Mouse (Mus musculus) lung, embryonic 16.5 days (tissue): ENCODE measurements around the gene Rsph3b. TPM values are rescaled to one million over a fixed set of nuclear protein-coding genes. Genes with fewer than 3 reads are reported as not detected.
A peak's percentile ranks its signal among the peaks of the same experiment; 100 is the strongest.
"Not testable (repeated sequence)": the region's sequence is repeated elsewhere in the genome, so short reads cannot be mapped to it uniquely, and the experiment has no call there.

Source experiments
- ATAC-seq: fragments of 200-750 bp; cut with Nextera tagmentation; 2 replicates; pipeline ENCODE4 v1.8.0; 2017; ENCODE audit warnings: low read depth, mild to moderate bottlenecking, moderate library complexity
- H3K27ac ChIP-seq: fragments of 300-500 bp; sonication (generic); 2 replicates; pipeline ENCODE4 v1.5.1; 2014; ENCODE audit warnings: mild to moderate bottlenecking, control low read depth, low read length
- H3K27me3 ChIP-seq: fragments of 300-500 bp; sonication (generic); 2 replicates; pipeline ENCODE4 v1.6.1; 2014; ENCODE audit warnings: low read depth, low read length, mixed read lengths; ENCODE audit not compliant: control insufficient read depth, insufficient read depth
- H3K36me3 ChIP-seq: fragments of 300-500 bp; sonication (generic); 2 replicates; pipeline ENCODE4 v1.6.1; 2014; ENCODE audit warnings: low read length; ENCODE audit not compliant: control insufficient read depth, insufficient read depth
- H3K4me1 ChIP-seq: fragments of 300-500 bp; sonication (generic); replicated peaks from 2 replicates; pipeline ENCODE4 v1.6.1; 2014; ENCODE audit warnings: low read length, mixed read lengths; ENCODE audit not compliant: control insufficient read depth, insufficient read depth
- H3K4me2 ChIP-seq: fragments of 300-500 bp; sonication (generic); 2 replicates; pipeline ENCODE4 v1.6.1; 2014; ENCODE audit warnings: low read depth, low read length, control low read depth
- H3K4me3 ChIP-seq: fragments of 300-500 bp; sonication (generic); 2 replicates; pipeline ENCODE4 v1.5.1; 2014; ENCODE audit warnings: mild to moderate bottlenecking, low read length, control low read depth
- H3K9ac ChIP-seq: fragments of 300-500 bp; sonication (generic); 2 replicates; pipeline ENCODE4 v1.6.1; 2014; ENCODE audit warnings: low read length, control low read depth
- H3K9me3 ChIP-seq: fragments of 300-500 bp; sonication (generic); 2 replicates; pipeline ENCODE4 v1.6.1; 2016; ENCODE audit warnings: low read length; ENCODE audit not compliant: control insufficient read depth
- WGBS: fragments of 180-500 bp; shearing (Covaris S2); extraction: QIAGEN DNeasy Blood & Tissue Kit; methylation state at CpG from one replicate; pipeline ENCODE4 v1.1.7; 2014; 5-methylcytosine and 5-hydroxymethylcytosine counted together
- polyA plus RNA-seq: library from polyadenylated mRNA; unstranded; fragments of >200 nt; fragmentation: Nextera tagmentation; extraction: Ambion mirVana; gene quantifications from 2 replicates; pipeline ENCODE4 v1.2.1, GENCODE M21; 2015

Rsph3b gene
- polyA plus RNA-seq, 1 experiment from 2014 or later = 48.9 TPM

- not testable (repeated sequence) for H3K9me3 ChIP-seq, H3K36me3 ChIP-seq, H3K4me2 ChIP-seq, H3K27me3 ChIP-seq, H3K27ac ChIP-seq, ATAC-seq, H3K4me3 ChIP-seq, H3K4me1 ChIP-seq, H3K9ac ChIP-seq
- WGBS = 100% methylated on average over 1 of the region's 4 CpGs
These were observed 33.2 kb downstream of the Rsph3b start for GRCm38 (mm10) chr17:6915282-6915681.

- H3K27me3 ChIP-seq, ATAC-seq, H3K4me1 ChIP-seq, H3K9ac ChIP-seq, H3K4me3 ChIP-seq, H3K36me3 ChIP-seq, H3K27ac ChIP-seq, H3K9me3 ChIP-seq, H3K4me2 ChIP-seq: not testable (repeated sequence)
- WGBS = 50% methylated on average over 1 of the region's 6 CpGs
These were observed 34.4 kb downstream of the Rsph3b start for GRCm38 (mm10) chr17:6914066-6914465.

GRCm38 (mm10) chr17:6900361-6900760, 48.1 kb downstream of the Rsph3b start:
- not testable (repeated sequence) for H3K4me2 ChIP-seq, H3K9ac ChIP-seq, H3K27me3 ChIP-seq, H3K27ac ChIP-seq, ATAC-seq, H3K36me3 ChIP-seq, H3K4me1 ChIP-seq, H3K9me3 ChIP-seq, H3K4me3 ChIP-seq
- 59% methylated on average over 1 of the region's 2 CpGs for WGBS

DNA sequence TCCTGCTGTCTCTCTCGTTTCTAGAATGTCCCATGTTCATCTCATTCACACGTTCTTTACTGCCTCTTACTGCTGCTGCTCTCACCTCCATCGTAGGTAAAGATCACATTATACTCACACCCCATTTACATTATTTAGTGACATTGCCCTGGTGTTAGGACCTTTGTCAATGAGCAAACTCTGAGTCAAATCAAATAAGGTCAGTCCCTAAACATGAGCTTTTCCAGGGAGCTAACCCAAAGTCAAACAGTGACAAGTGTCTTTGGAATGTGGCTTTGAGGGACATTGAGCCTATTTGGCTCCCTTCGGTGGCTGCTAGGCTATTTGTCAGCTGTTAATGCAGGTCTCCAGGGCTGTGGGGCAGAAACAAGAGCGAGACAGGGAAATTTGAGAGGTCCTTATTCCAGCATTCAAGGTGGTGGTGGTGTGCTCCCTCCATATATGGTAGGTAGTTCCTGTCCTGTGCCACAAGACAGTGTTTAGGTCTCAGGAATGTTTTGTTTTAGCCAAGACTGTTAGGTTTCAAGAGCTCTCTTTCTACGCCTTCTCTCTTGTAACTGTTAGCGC, 50.4 kb downstream of the Rsph3b start:
- not testable (repeated sequence) for H3K4me2 ChIP-seq, H3K4me1 ChIP-seq, H3K4me3 ChIP-seq, H3K27me3 ChIP-seq, H3K9me3 ChIP-seq, H3K9ac ChIP-seq, H3K27ac ChIP-seq, H3K36me3 ChIP-seq
- ATAC-seq = peak; percentile 86
- 34% methylated on average over 7 of the region's 7 CpGs for WGBS

GRCm38 (mm10) chr17:6896756-6897155, 51.7 kb downstream of the Rsph3b start:
- 65% methylated on average over 4 of the region's 4 CpGs for WGBS
- no peak for ATAC-seq

GRCm38 (mm10) chr17:6893332-6893731, 55.1 kb downstream of the Rsph3b start:
- H3K27me3 ChIP-seq = no peaks in the 10 kb centered on the region
- no peak overlapping the region for H3K4me3 ChIP-seq
- no peaks in the 10 kb centered on the region for H3K9me3 ChIP-seq
- H3K27ac ChIP-seq = no peak overlapping the region
- no peak for ATAC-seq
- H3K4me2 ChIP-seq = no peak overlapping the region
- H3K36me3 ChIP-seq = no peaks in the 10 kb centered on the region
- H3K9ac ChIP-seq = no peak overlapping the region
- no peaks in the 10 kb centered on the region for H3K4me1 ChIP-seq
- WGBS = 81% methylated on average over 10 of the region's 10 CpGs

More at GRCm38 (mm10) chr17:6896756-6897155, 51.7 kb downstream of the Rsph3b start:
- no peaks in the 10 kb centered on the region for H3K9me3 ChIP-seq
- H3K27ac ChIP-seq = no peak overlapping the region
- no peak overlapping the region for H3K9ac ChIP-seq
- H3K36me3 ChIP-seq = no peaks in the 10 kb centered on the region
- no peak overlapping the region for H3K4me3 ChIP-seq
- H3K27me3 ChIP-seq = no peaks in the 10 kb centered on the region
- H3K4me1 ChIP-seq = no peaks in the 10 kb centered on the region
- H3K4me2 ChIP-seq = no peak overlapping the region

DNA sequence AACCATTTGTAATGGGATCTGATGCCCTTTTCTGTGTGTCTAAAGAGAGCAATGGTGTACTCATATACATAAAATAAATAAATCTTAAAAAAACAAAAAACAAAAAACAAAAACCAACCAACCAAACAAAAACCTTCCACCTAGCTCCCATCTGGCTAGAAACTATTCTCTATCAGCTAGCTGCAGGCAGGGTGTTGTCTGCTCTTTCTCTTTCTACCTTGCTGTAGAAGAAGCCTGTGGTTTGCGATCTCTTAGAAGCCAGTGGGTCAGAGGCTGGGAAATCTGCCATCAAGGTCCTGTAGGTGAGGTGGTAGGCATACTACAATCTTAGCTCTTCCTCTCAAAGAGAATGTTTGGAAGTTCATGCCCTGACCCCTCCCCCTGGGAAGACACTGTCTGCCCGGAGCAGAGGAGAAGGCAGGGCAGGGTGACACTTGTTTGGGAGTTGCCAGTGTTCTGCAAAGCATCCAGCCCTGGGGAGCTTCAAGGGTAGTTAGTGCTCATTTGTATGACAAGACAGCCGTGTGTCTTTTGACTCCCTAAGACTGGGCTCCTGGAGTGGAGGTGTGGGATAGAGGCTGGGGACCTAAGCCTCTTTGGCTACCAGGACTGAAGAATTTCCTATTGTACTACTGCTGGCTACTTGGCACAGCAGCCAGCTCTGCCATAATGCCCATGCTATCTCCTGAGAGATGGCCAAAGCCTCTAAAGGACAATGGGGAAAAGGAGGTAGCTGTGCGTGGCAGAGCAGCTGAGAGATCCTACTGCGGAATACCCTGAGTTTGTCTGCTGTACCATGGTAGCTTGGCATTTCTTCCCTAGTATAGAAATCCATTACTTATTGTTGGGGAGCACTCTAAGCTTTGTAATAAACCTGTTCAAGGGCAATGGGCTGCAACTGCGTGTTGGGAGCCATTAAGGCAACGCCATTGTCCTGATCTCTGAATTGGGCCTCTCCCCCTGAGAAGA, 56.2 kb downstream of the Rsph3b start:
- no peak overlapping the region for H3K4me3 ChIP-seq
- no peak overlapping the region for H3K4me2 ChIP-seq
- no peak for ATAC-seq
- WGBS = 78% methylated on average over 7 of the region's 7 CpGs
- no peaks in the 10 kb centered on the region for H3K27me3 ChIP-seq
- no peaks in the 10 kb centered on the region for H3K9me3 ChIP-seq
- no peak overlapping the region for H3K9ac ChIP-seq
- H3K4me1 ChIP-seq = no peaks in the 10 kb centered on the region
- H3K36me3 ChIP-seq = no peaks in the 10 kb centered on the region
- H3K27ac ChIP-seq = no peak overlapping the region

- no peaks in the 10 kb centered on the region for H3K9me3 ChIP-seq
- no peak overlapping the region for H3K9ac ChIP-seq
- no peak overlapping the region for H3K4me3 ChIP-seq
- H3K4me2 ChIP-seq = no peak overlapping the region
- 43% methylated on average over 1 of the region's 1 CpGs for WGBS
- H3K36me3 ChIP-seq = no peaks in the 10 kb centered on the region
- no peaks in the 10 kb centered on the region for H3K4me1 ChIP-seq
- no peaks in the 10 kb centered on the region for H3K27me3 ChIP-seq
- ATAC-seq = no peak
- no peak overlapping the region for H3K27ac ChIP-seq
These were observed 62.0 kb downstream of the Rsph3b start for GRCm38 (mm10) chr17:6886445-6886844.

DNA sequence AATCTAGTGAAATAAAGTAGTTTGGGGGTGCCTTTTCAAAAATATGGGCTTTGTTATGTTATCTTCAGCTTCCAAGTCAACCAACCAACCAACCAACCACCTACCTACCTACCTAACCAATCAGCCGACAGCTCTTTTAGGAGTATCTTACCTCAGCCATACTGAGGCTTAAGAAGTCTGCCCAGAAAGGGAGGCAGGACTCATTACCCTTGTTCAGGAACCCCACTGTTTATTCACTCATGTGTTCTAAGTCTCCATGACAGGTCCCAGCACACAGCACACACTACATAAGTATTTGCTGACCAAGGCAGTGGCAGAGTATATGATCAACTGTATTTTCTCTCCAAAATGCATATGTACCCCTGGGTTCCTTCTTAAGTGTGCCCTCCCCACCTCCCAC, 64.0 kb downstream of the Rsph3b start:
- Histone ChIP-seq H3K4me2 (no peak overlapping the region), H3K4me1 (no peaks in the 10 kb centered on the region), H3K27me3 (no peaks in the 10 kb centered on the region), H3K9ac (no peak overlapping the region), H3K36me3 (no peaks in the 10 kb centered on the region), H3K9me3 (no peaks in the 10 kb centered on the region), H3K4me3 (no peak overlapping the region), H3K27ac (no peak overlapping the region)
- no peak for ATAC-seq
- 91% methylated on average over 1 of the region's 1 CpGs for WGBS
